Mouse (Mus musculus) heart, postnatal 0 days (tissue): ENCODE measurements at regions not wholly inside any gene's neighbourhood (a gene's known extent, or its start where the extent isn't known, plus 50 kb on each side); places are given as distances from the start of the nearest gene placed in this dataset.

Experiments
- CTCF ChIP-seq: IDR thresholded peaks from 2 replicates; pipeline ENCODE4 v1.5.1; 2016; ENCODE audit warnings: antibody characterized with exemption, control low read depth, low read depth
- EP300 ChIP-seq: IDR thresholded peaks from 2 replicates; pipeline ENCODE4 v1.6.1; 2016; ENCODE audit warnings: antibody characterized with exemption, low read depth

DNA sequence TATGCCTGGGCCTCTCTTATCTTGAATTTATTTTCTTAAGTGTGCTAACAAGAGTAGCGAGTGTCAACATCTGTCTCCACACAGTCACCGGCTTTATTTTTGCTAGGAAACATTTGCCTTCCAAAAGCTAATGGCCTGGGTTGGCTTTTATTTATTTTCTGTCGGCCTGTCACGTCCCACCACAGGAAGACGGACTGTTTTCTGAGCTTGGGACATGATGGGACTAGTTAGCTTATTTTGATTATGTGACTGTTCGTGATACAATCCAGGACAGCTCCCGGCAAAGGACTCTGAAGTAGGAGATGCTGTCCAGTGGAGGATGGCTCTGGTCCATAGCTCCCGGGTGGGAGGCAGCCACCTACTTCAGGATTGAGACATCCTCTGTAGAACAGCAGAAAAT, 372.5 kb downstream of the Wdr11 start:
- TF ChIP-seq CTCF (no peak), EP300 (no peak)
